Mouse (Mus musculus) lung, adult 2 months (tissue): ENCODE data around the gene Rgl1. TPM values are rescaled to one million over a fixed set of nuclear protein-coding genes. Genes with fewer than 3 reads are reported as not detected.

Source experiments
- DNase-seq: peaks from one replicate; pipeline ENCODE4 v3.0.0; 2022
- H3K4me1 ChIP-seq: fragments of 200-500 bp; 2 replicates; pipeline ENCODE4 v1.6.1; 2011; ENCODE audit warnings: low read length; ENCODE audit not compliant: control insufficient read depth, insufficient read depth
- H3K4me3 ChIP-seq: fragments of 200-500 bp; replicated peaks from 2 replicates; pipeline ENCODE3; 2011; ENCODE audit warnings: low read depth, mild to moderate bottlenecking, control low read depth, low read length; ENCODE audit errors: extremely low read depth
- CTCF ChIP-seq: fragments of 200-500 bp; IDR thresholded peaks from 2 replicates; pipeline ENCODE4 v1.5.1; 2011; ENCODE audit warnings: mild to moderate bottlenecking, low read length, control low read depth; ENCODE audit not compliant: insufficient read depth
- POLR2A ChIP-seq: fragments of 200-500 bp; IDR thresholded peaks from 2 replicates; pipeline ENCODE4 v1.6.1; 2011; ENCODE audit warnings: low read depth, mild to moderate bottlenecking, control low read depth, low read length, borderline replicate concordance; ENCODE audit errors: extremely low read depth
- WGBS: fragments of 180-500 bp; shearing (Covaris S2); methylation state at CpG from one replicate; pipeline ENCODE4 v1.1.7; 2018; 5-methylcytosine and 5-hydroxymethylcytosine counted together
- polyA plus RNA-seq: library from polyadenylated mRNA; depleted of rRNA; stranded (reverse); fragments of >200 nt; gene quantifications from 2 replicates; pipeline ENCODE4 v1.2.3, GENCODE M21; 2012

Rgl1 gene
- polyA plus RNA-seq, 1 experiment: 35.7 TPM

- 81% methylated on average over 1 of the region's 1 CpGs for WGBS
- H3K4me3 ChIP-seq: no peak overlapping the region
- DNase-seq: no peak
- H3K4me1 ChIP-seq: peaks cover 2% of the 10 kb centered on the region; the same call in 1 of the 2 replicates
- TF ChIP-seq CTCF (no peak), POLR2A (no peak)
These were observed 48.8 kb downstream of the Rgl1 start for GRCm38 (mm10) chr1:152717329-152717728.

- Histone ChIP-seq H3K4me3 (no peak overlapping the region), H3K4me1 (no peaks in the 10 kb centered on the region; the same call in 1 of the 2 replicates)
- TF ChIP-seq POLR2A: no peak
- no peak for TF ChIP-seq CTCF
- no peak for DNase-seq
- 97% methylated on average over 3 of the region's 3 CpGs for WGBS
These were observed 51.7 kb downstream of the Rgl1 start for GRCm38 (mm10) chr1:152714405-152714804.

GRCm38 (mm10) chr1:152713924-152714323, 52.2 kb downstream of the Rgl1 start:
- WGBS: 84% methylated on average over 4 of the region's 4 CpGs
- Histone ChIP-seq H3K4me3 (no peak overlapping the region), H3K4me1 (no peaks in the 10 kb centered on the region; the same call in 1 of the 2 replicates)
- no peak for TF ChIP-seq POLR2A
- TF ChIP-seq CTCF: no peak
- no peak for DNase-seq

- DNase-seq: no peak
- WGBS: 77% methylated on average over 4 of the region's 4 CpGs
- TF ChIP-seq POLR2A (no peak), CTCF (no peak)
- Histone ChIP-seq H3K4me3 (no peak overlapping the region), H3K4me1 (no peaks in the 10 kb centered on the region)
These were observed 55.1 kb downstream of the Rgl1 start for GRCm38 (mm10) chr1:152711037-152711436.

GRCm38 (mm10) chr1:152707560-152707959, 58.6 kb downstream of the Rgl1 start:
- H3K4me3 ChIP-seq: no peak overlapping the region
- TF ChIP-seq CTCF (no peak), POLR2A (no peak)
- no peaks in the 10 kb centered on the region; the same call in 1 of the 2 replicates for H3K4me1 ChIP-seq
- no peak for DNase-seq
- 77% methylated on average over 2 of the region's 2 CpGs for WGBS

- H3K4me1 ChIP-seq: no peaks in the 10 kb centered on the region; the same call in 1 of the 2 replicates
- H3K4me3 ChIP-seq: no peak overlapping the region
- no peak for DNase-seq
- TF ChIP-seq CTCF (no peak), POLR2A (no peak)
- 30% methylated on average over 6 of the region's 6 CpGs for WGBS
These were observed 62.2 kb downstream of the Rgl1 start for GRCm38 (mm10) chr1:152703941-152704340.

GRCm38 (mm10) chr1:152702920-152703319, 63.2 kb downstream of the Rgl1 start:
- Histone ChIP-seq H3K4me1 (no peaks in the 10 kb centered on the region; the same call in 1 of the 2 replicates), H3K4me3 (no peak overlapping the region)
- no peak for DNase-seq
- WGBS: 53% methylated on average over 6 of the region's 6 CpGs
- TF ChIP-seq CTCF: no peak
- no peak for TF ChIP-seq POLR2A

GRCm38 (mm10) chr1:152701066-152701465, 65.1 kb downstream of the Rgl1 start:
- TF ChIP-seq POLR2A (no peak), CTCF (no peak)
- H3K4me1 ChIP-seq: no peaks in the 10 kb centered on the region; the same call in 1 of the 2 replicates
- DNase-seq: no peak
- WGBS: 76% methylated on average over 5 of the region's 5 CpGs
- H3K4me3 ChIP-seq: no peak overlapping the region

- DNase-seq: no peak
- Histone ChIP-seq H3K4me3 (no peak overlapping the region), H3K4me1 (no peaks in the 10 kb centered on the region)
- 46% methylated on average over 3 of the region's 3 CpGs for WGBS
- TF ChIP-seq POLR2A (no peak), CTCF (no peak)
These were observed 68.8 kb downstream of the Rgl1 start for GRCm38 (mm10) chr1:152697341-152697740.

GRCm38 (mm10) chr1:152695491-152695890, 70.7 kb downstream of the Rgl1 start:
- Histone ChIP-seq H3K4me1 (no peaks in the 10 kb centered on the region), H3K4me3 (no peak overlapping the region)
- TF ChIP-seq POLR2A: no peak
- TF ChIP-seq CTCF: no peak
- 67% methylated on average over 9 of the region's 9 CpGs for WGBS
- DNase-seq: no peak

GRCm38 (mm10) chr1:152689968-152690367, 76.2 kb downstream of the Rgl1 start:
- Histone ChIP-seq H3K4me1 (peaks cover 12% of the 10 kb centered on the region), H3K4me3 (no peak overlapping the region)
- no peak for DNase-seq
- TF ChIP-seq CTCF: no peak
- WGBS: 71% methylated on average over 4 of the region's 4 CpGs

GRCm38 (mm10) chr1:152687733-152688181, 78.4 kb downstream of the Rgl1 start:
- Histone ChIP-seq H3K4me3 (no peak overlapping the region), H3K4me1 (peaks cover 12% of the 10 kb centered on the region)
- TF ChIP-seq POLR2A: no peak
- no peak for TF ChIP-seq CTCF
- no peak for DNase-seq
- WGBS: 26% methylated on average over 8 of the region's 8 CpGs
